In genomic region chr15:80071951-80072437, GRCm38 (mm10) we compare ENCODE assay signal across 12 mouse cellular contexts. TPM values are rescaled to one million over a fixed set of nuclear protein-coding genes. Genes with fewer than 3 reads are reported as not detected.
DNase-seq lines count a peak whose midpoint lies in the region; ATAC-seq and TF ChIP-seq lines count a peak whose summit lies in the region.
"Had no signal": no experiment of that assay in that cellular context is flagged by ENCODE, and none has a peak within 500 bp of the region (broad histone marks: within the 10 kb centered on the region; RNA-seq: fewer than 3 reads in every experiment).

No protein-coding gene starts in this region.

- no peaks in the 10 kb centered on the region for H3K27me3 ChIP-seq in cerebellum, adult 2 months (ENCODE audit: control insufficient read depth, insufficient read depth, low read length)
- no peaks in the 10 kb centered on the region for H3K27me3 ChIP-seq in liver, adult 2 months (ENCODE audit: control insufficient read depth, insufficient read depth, low read length)
- peaks cover 19% of the 10 kb centered on the region; the same call in 1 of the 2 replicates for H3K27me3 ChIP-seq in liver, embryonic 12.5 days (replicated peaks)
- no peaks in the 10 kb centered on the region for H3K27me3 ChIP-seq in intestine, postnatal 0 days (replicated peaks; ENCODE audit: control insufficient read depth, insufficient read depth, low read length)
- H3K27me3 ChIP-seq: embryonic facial prominence, embryonic 15.5 days; Patski had no signal

- no peak overlapping the region for H3K4me3 ChIP-seq in cerebellum, adult 2 months (replicated peaks; ENCODE audit: insufficient read depth, low read depth, low read length)
- no peak overlapping the region for H3K4me3 ChIP-seq in liver, adult 2 months (ENCODE audit: insufficient read depth, low read depth, low read length)
- H3K4me3 ChIP-seq in liver, embryonic 12.5 days = no peak overlapping the region
- no peak overlapping the region for H3K4me3 ChIP-seq in intestine, postnatal 0 days (ENCODE audit: low read depth, low read length)
- H3K4me3 ChIP-seq: embryonic facial prominence, embryonic 15.5 days had no signal

- H3K4me2 ChIP-seq in liver, embryonic 12.5 days = no peak overlapping the region
- no peak overlapping the region for H3K4me2 ChIP-seq in intestine, postnatal 0 days (replicated peaks; ENCODE audit: low read depth)
- H3K4me2 ChIP-seq: embryonic facial prominence, embryonic 15.5 days; midbrain, embryonic 11.5 days had no signal

- H3K9ac ChIP-seq in liver, adult 2 months (ENCODE audit: low read depth, low read length) = no peak overlapping the region
- H3K9ac ChIP-seq in liver, embryonic 12.5 days = no peak overlapping the region
- no peak overlapping the region for H3K9ac ChIP-seq in intestine, postnatal 0 days (ENCODE audit: low read depth, low read length)
- H3K9ac ChIP-seq: embryonic facial prominence, embryonic 15.5 days had no signal

- H3K27ac ChIP-seq in cerebellum, adult 2 months (ENCODE audit: insufficient read depth, low read length) = no peak overlapping the region
- no peak overlapping the region; the same call in 1 of the 2 replicates for H3K27ac ChIP-seq in liver, adult 2 months (replicated peaks; ENCODE audit: insufficient read depth, low read depth, low read length)
- H3K27ac ChIP-seq in liver, embryonic 12.5 days = no peak overlapping the region
- no peak overlapping the region for H3K27ac ChIP-seq in intestine, postnatal 0 days (ENCODE audit: low read depth, low read length)

- TF ChIP-seq CTCF in cerebellum, adult 2 months (IDR thresholded peaks at IDR 0.05; ENCODE audit: borderline replicate concordance, insufficient read depth, low read depth, low read length) = no peak
- no peak for TF ChIP-seq CTCF in liver, adult 2 months (IDR thresholded peaks at IDR 0.05; ENCODE audit: low read depth, low read length)
- no peak for TF ChIP-seq CTCF in intestine, postnatal 0 days (IDR thresholded peaks at IDR 0.05; ENCODE audit: low read depth)

- 61% methylated on average over 9 of the region's 9 CpGs for WGBS in cerebellum, adult 2 months
- 36% methylated on average over 9 of the region's 9 CpGs for WGBS in liver, adult 2 months
- 24% methylated on average over 9 of the region's 9 CpGs for WGBS in liver, embryonic 12.5 days (ENCODE audit: insufficient replicate concordance)
- 32% methylated on average over 9 of the region's 9 CpGs for WGBS in intestine, postnatal 0 days

- TF ChIP-seq POLR2A in cerebellum, adult 2 months (IDR thresholded peaks at IDR 0.05; ENCODE audit: borderline replicate concordance, insufficient read depth, low read length) = no peak
- no peak for TF ChIP-seq POLR2A in liver, adult 2 months (IDR thresholded peaks at IDR 0.05; ENCODE audit: extremely low read depth, insufficient read depth, low read length)

- H3K9me3 ChIP-seq in liver, embryonic 12.5 days (replicated peaks) = no peaks in the 10 kb centered on the region
- H3K9me3 ChIP-seq in intestine, postnatal 0 days (ENCODE audit: control insufficient read depth) = no peaks in the 10 kb centered on the region
- H3K9me3 ChIP-seq: embryonic facial prominence, embryonic 15.5 days had no signal

- peaks cover 7% of the 10 kb centered on the region; the same call in 1 of the 2 replicates for H3K4me1 ChIP-seq in cerebellum, adult 2 months (ENCODE audit: control insufficient read depth, insufficient read depth, low read length)
- H3K4me1 ChIP-seq in liver, adult 2 months (ENCODE audit: control insufficient read depth, insufficient read depth, low read length) = peaks cover 3% of the 10 kb centered on the region; the same call in 1 of the 2 replicates
- peaks cover 43% of the 10 kb centered on the region for H3K4me1 ChIP-seq in liver, embryonic 12.5 days
- no peaks in the 10 kb centered on the region for H3K4me1 ChIP-seq in intestine, postnatal 0 days (replicated peaks; ENCODE audit: control insufficient read depth, insufficient read depth, low read length)

- peaks cover 1% of the 10 kb centered on the region; the same call in 1 of the 2 replicates for H3K36me3 ChIP-seq in liver, adult 2 months (ENCODE audit: control insufficient read depth, insufficient read depth, low read length)
- peaks cover 8% of the 10 kb centered on the region for H3K36me3 ChIP-seq in liver, embryonic 12.5 days
- H3K36me3 ChIP-seq in intestine, postnatal 0 days (ENCODE audit: control insufficient read depth, insufficient read depth) = peaks cover 6% of the 10 kb centered on the region

- no peaks in the 10 kb centered on the region for H3K79me2 ChIP-seq in liver, adult 2 months (ENCODE audit: control insufficient read depth, insufficient read depth, low read length)

- peak; percentile 10 for DNase-seq in cerebellum, adult 9-11 months
- no peak for DNase-seq in cerebellum, adult 2 months
- peak; percentile 34 for DNase-seq in liver, adult 2 months (ENCODE audit: extremely low read depth, low read depth, low spot score)
- peak; percentile 51 for DNase-seq in brain, adult 2 months (ENCODE audit: low read depth, low spot score)
- no peak for DNase-seq in urinary bladder, postnatal 36 days (ENCODE audit: low spot score in 2 of 2)
- DNase-seq: left cerebral cortex, postnatal 4 days had no signal

- no peak for ATAC-seq in liver, embryonic 12.5 days
- ATAC-seq in intestine, postnatal 0 days = 0 out of 2 replicates have a peak, but pooled peaks have one; percentile 26
- no peak for ATAC-seq in inflammation-experienced regulatory T-cells, adult 6 months
- ATAC-seq: Patski had no signal

RNA-seq across cellular contexts. Expression of gene Syngr1, which starts 19.1 kb away (rescaled TPM):
- polyA plus RNA-seq in cerebellum, adult 2 months (2012; rRNA removed) = 448 and 455 TPM in 2 replicates
- total RNA-seq in liver, adult 2 months (2014; rRNA removed) = 0.28 and 0.47 TPM in 2 replicates
- 1.2 and 1.6 TPM in 2 replicates for polyA plus RNA-seq in liver, adult 2 months (2012; rRNA removed)
- polyA plus RNA-seq in liver, embryonic 12.5 days (2016; fragmentation: Nextera tagmentation; extraction: Ambion mirVana) = 20.4 and 21.9 TPM in 2 replicates
- polyA plus RNA-seq in intestine, postnatal 0 days (2015; fragmentation: Nextera tagmentation; extraction: Ambion mirVana) = 6.8 and 10.4 TPM in 2 replicates
- polyA plus RNA-seq in inflammation-experienced regulatory T-cells, adult 6 months (2017; shearing (Covaris generic)) = 1 to 10 TPM in 1 of 3 experiments, under 1 TPM in 1, not detected in 1; 0.77 to 1.7 TPM

RNA-seq across cellular contexts. Expression of gene Rpl3, which starts 19.7 kb away (rescaled TPM):
- 678 and 692 TPM in 2 replicates for polyA plus RNA-seq in cerebellum, adult 2 months (2012; rRNA removed)
- total RNA-seq in liver, adult 2 months (2014; rRNA removed) = 399 and 467 TPM in 2 replicates
- 304 and 375 TPM in 2 replicates for polyA plus RNA-seq in liver, adult 2 months (2012; rRNA removed)
- polyA plus RNA-seq in liver, embryonic 12.5 days (2016; fragmentation: Nextera tagmentation; extraction: Ambion mirVana) = 912 and 924 TPM in 2 replicates
- 436 and 450 TPM in 2 replicates for polyA plus RNA-seq in intestine, postnatal 0 days (2015; fragmentation: Nextera tagmentation; extraction: Ambion mirVana)
- 1,000 to 10,000 TPM; 2,844 to 4,969 (median 3,861) TPM for polyA plus RNA-seq in inflammation-experienced regulatory T-cells, adult 6 months (2017; shearing (Covaris generic))

RNA-seq across cellular contexts. Expression of gene Pdgfb, which starts 57.2 kb away (rescaled TPM):
- 15.4 and 16.0 TPM in 2 replicates for polyA plus RNA-seq in cerebellum, adult 2 months (2012; rRNA removed)
- 0.65 and 1.6 TPM in 2 replicates for total RNA-seq in liver, adult 2 months (2014; rRNA removed)
- 1.0 and 1.2 TPM in 2 replicates for polyA plus RNA-seq in liver, adult 2 months (2012; rRNA removed)
- 1.6 and 2.2 TPM in 2 replicates for polyA plus RNA-seq in liver, embryonic 12.5 days (2016; fragmentation: Nextera tagmentation; extraction: Ambion mirVana)
- 6.9 and 7.1 TPM in 2 replicates for polyA plus RNA-seq in intestine, postnatal 0 days (2015; fragmentation: Nextera tagmentation; extraction: Ambion mirVana)
- 1 to 10 TPM; 1.4 to 2.1 (median 2.1) TPM for polyA plus RNA-seq in inflammation-experienced regulatory T-cells, adult 6 months (2017; shearing (Covaris generic))

Comparison
In these comparisons a context has a peak if more than half of its experiments do, and no peak if none do; other contexts are left out.
1. DNase-seq: peak in cerebellum, adult 9-11 months (single experiment), liver, adult 2 months (single experiment) and brain, adult 2 months (single experiment); none in cerebellum, adult 2 months (0 of 2) and urinary bladder, postnatal 36 days (0 of 2).
2. RNA of gene Syngr1, which starts 19.1 kb away (polyA plus RNA-seq): 448 to 455 TPM in cerebellum, adult 2 months; 20.4 to 21.9 TPM in liver, embryonic 12.5 days, 6.8 to 10.4 TPM in intestine, postnatal 0 days, 1.2 to 1.6 TPM in liver, adult 2 months and 0.77 to 1.7 TPM in inflammation-experienced regulatory T-cells, adult 6 months; every median in the first group is over 10 times any median in the second.